Mouse (Mus musculus) MEL (cell line): ENCODE data around the gene Trpm2. TPM values are rescaled to one million over a fixed set of nuclear protein-coding genes. Genes with fewer than 3 reads are reported as not detected.
A peak's percentile ranks its signal among the peaks of the same experiment; 100 is the strongest.

ENCODE experiments used
- DNase-seq: peaks from one replicate; pipeline ENCODE4 v3.0.0; 2011; ENCODE audit warnings: low read depth, low spot score
- H3K27ac ChIP-seq: 2 replicates; pipeline ENCODE4 v1.5.1; 2012; ENCODE audit warnings: low read depth, mild to moderate bottlenecking, control low read depth, low read length, moderate library complexity; ENCODE audit not compliant: control insufficient read depth
- H3K27me3 ChIP-seq, 2 experiments: fragments of 150-350 bp in 1 of 2; sonication (generic) in 1 of 2; 2 replicates each; pipeline ENCODE4 v1.6.1; 2012; ENCODE audit warnings: low read length in 2 of 2, mild to moderate bottlenecking in 2 of 2, improper control_type of control experiment in 1 of 2, moderate library complexity in 1 of 2; ENCODE audit not compliant: insufficient read depth in 2 of 2, control insufficient read depth in 1 of 2
- H3K36me3 ChIP-seq, 2 experiments: 2 replicates each; pipeline ENCODE4 v1.6.1; 2012 to 2014; ENCODE audit warnings: low read length in 2 of 2, improper control_type of control experiment in 1 of 2, inconsistent platforms in 1 of 2, mild to moderate bottlenecking in 1 of 2; ENCODE audit not compliant: insufficient read depth in 2 of 2, control insufficient read depth in 1 of 2
- H3K4me1 ChIP-seq, 2 experiments: fragments of 150-350 bp in 1 of 2; sonication (generic) in 1 of 2; 2 replicates each; pipeline ENCODE4 v1.6.1; 2012; ENCODE audit warnings: low read length in 2 of 2, improper control_type of control experiment in 1 of 2, mild to moderate bottlenecking in 1 of 2; ENCODE audit not compliant: insufficient read depth in 2 of 2, control insufficient read depth in 1 of 2
- H3K4me3 ChIP-seq, 2 experiments: fragments of 150-350 bp in 1 of 2; sonication (generic) in 1 of 2; 2 replicates each; pipeline ENCODE4 v1.5.1; 2012; ENCODE audit warnings: low read depth in 2 of 2, low read length in 2 of 2, mild to moderate bottlenecking in 2 of 2, moderate library complexity in 2 of 2, control low read depth in 1 of 2, improper control_type of control experiment in 1 of 2; ENCODE audit not compliant: control insufficient read depth in 1 of 2, insufficient read depth in 1 of 2
- H3K79me2 ChIP-seq: 2 replicates; pipeline ENCODE4 v1.6.1; 2012; ENCODE audit warnings: mild to moderate bottlenecking, low read length, moderate library complexity; ENCODE audit not compliant: control insufficient read depth, poor library complexity, insufficient read depth
- H3K9ac ChIP-seq: 2 replicates; pipeline ENCODE4 v1.6.1; 2012; ENCODE audit warnings: low read depth, mild to moderate bottlenecking, control low read depth, low read length, moderate library complexity; ENCODE audit not compliant: control insufficient read depth, poor library complexity, severe bottlenecking
- H3K9me3 ChIP-seq: fragments of 150-350 bp; sonication (generic); replicated peaks from 2 replicates; pipeline ENCODE4 v1.6.1; 2012; ENCODE audit warnings: mild to moderate bottlenecking, low read length, improper control_type of control experiment, moderate library complexity; ENCODE audit not compliant: insufficient read depth
- BHLHE40 ChIP-seq: IDR thresholded peaks from 2 replicates; pipeline ENCODE4 v1.6.1; 2012; ENCODE audit warnings: low read depth, mild to moderate bottlenecking, inconsistent platforms, low read length, improper control_type of control experiment, borderline replicate concordance
- CHD2 ChIP-seq: IDR thresholded peaks from 2 replicates; pipeline ENCODE4 v1.6.1; 2011; ENCODE audit warnings: low read length, improper control_type of control experiment
- CTCF ChIP-seq, 3 experiments: IDR thresholded peaks in 2 of 3; conservative IDR thresholded peaks in 1 of 3; 2 replicates each; pipeline ENCODE4 v1.5.1; 2011 to 2012; ENCODE audit warnings: low read length in 3 of 3, low read depth in 2 of 3, mild to moderate bottlenecking in 2 of 3, improper control_type of control experiment in 1 of 3, inconsistent platforms in 1 of 3, mixed read lengths in 1 of 3, moderate library complexity in 1 of 3; ENCODE audit not compliant: control insufficient read depth in 1 of 3, insufficient read depth in 1 of 3, poor library complexity in 1 of 3, severe bottlenecking in 1 of 3
- E2F4 ChIP-seq: IDR thresholded peaks from 2 replicates; pipeline ENCODE4 v1.6.1; 2011; ENCODE audit warnings: low read depth, low read length, improper control_type of control experiment, borderline replicate concordance
- ELF1 ChIP-seq: IDR thresholded peaks from 2 replicates; pipeline ENCODE4 v1.6.1; 2014; ENCODE audit warnings: low read depth, mild to moderate bottlenecking, inconsistent platforms, low read length, improper control_type of control experiment, moderate library complexity
- HCFC1 ChIP-seq: IDR thresholded peaks from 2 replicates; pipeline ENCODE4 v1.6.1; 2012; ENCODE audit warnings: low read depth, mild to moderate bottlenecking, inconsistent platforms, low read length, improper control_type of control experiment, moderate library complexity
- JUND ChIP-seq: IDR thresholded peaks from 2 replicates; pipeline ENCODE4 v1.6.1; 2011; ENCODE audit warnings: low read depth, mild to moderate bottlenecking, improper control_type of control experiment, low read length
- MAX ChIP-seq: IDR thresholded peaks from 2 replicates; pipeline ENCODE4 v1.6.1; 2011; ENCODE audit warnings: low read length, improper control_type of control experiment
- MAZ ChIP-seq: IDR thresholded peaks from 2 replicates; pipeline ENCODE4 v1.6.1; 2012; ENCODE audit warnings: low read depth, mild to moderate bottlenecking, inconsistent platforms, low read length, improper control_type of control experiment
- MEF2A ChIP-seq: IDR thresholded peaks from 2 replicates; pipeline ENCODE4 v1.6.1; 2014; ENCODE audit warnings: low read depth, mild to moderate bottlenecking, inconsistent platforms, low read length, improper control_type of control experiment; ENCODE audit not compliant: poor library complexity, insufficient replicate concordance, severe bottlenecking; ENCODE audit errors: extremely low read depth
- MYB ChIP-seq: IDR thresholded peaks from 2 replicates; pipeline ENCODE4 v1.6.1; 2011; ENCODE audit warnings: mild to moderate bottlenecking, low read depth, low read length, improper control_type of control experiment
- MYC ChIP-seq: IDR thresholded peaks from 2 replicates; pipeline ENCODE4 v1.6.1; 2011; ENCODE audit warnings: low read depth, mild to moderate bottlenecking, low read length, improper control_type of control experiment, moderate library complexity
- NRF1 ChIP-seq: IDR thresholded peaks from 2 replicates; pipeline ENCODE4 v1.6.1; 2014; ENCODE audit warnings: low read depth, mild to moderate bottlenecking, inconsistent platforms, low read length, improper control_type of control experiment, moderate library complexity; ENCODE audit not compliant: poor library complexity, insufficient read depth, severe bottlenecking
- POLR2A ChIP-seq, 2 experiments: IDR thresholded peaks; 2 replicates each; pipeline ENCODE4 v1.6.1; 2011 to 2012; ENCODE audit warnings: low read length in 2 of 2, mild to moderate bottlenecking in 2 of 2, control low read depth in 1 of 2, improper control_type of control experiment in 1 of 2, low read depth in 1 of 2, moderate library complexity in 1 of 2; ENCODE audit not compliant: control insufficient read depth in 1 of 2, insufficient read depth in 1 of 2, poor library complexity in 1 of 2
- POLR2AphosphoS2 ChIP-seq: IDR thresholded peaks from 2 replicates; pipeline ENCODE4 v1.6.1; 2011; ENCODE audit warnings: low read length, improper control_type of control experiment
- POLR2AphosphoS5 ChIP-seq: IDR thresholded peaks from 2 replicates; pipeline ENCODE4 v1.6.1; 2012; ENCODE audit warnings: low read depth, borderline replicate concordance, mild to moderate bottlenecking, inconsistent platforms, low read length, moderate library complexity, mixed read lengths
- RAD21 ChIP-seq: IDR thresholded peaks from 2 replicates; pipeline ENCODE4 v1.6.1; 2011; ENCODE audit warnings: mild to moderate bottlenecking, low read depth, low read length, improper control_type of control experiment
- SIN3A ChIP-seq: IDR thresholded peaks from 2 replicates; pipeline ENCODE4 v1.6.1; 2012; ENCODE audit warnings: low read length, improper control_type of control experiment, inconsistent platforms
- SMC3 ChIP-seq: IDR thresholded peaks from 2 replicates; pipeline ENCODE4 v1.6.1; 2011; ENCODE audit warnings: low read depth, low read length, improper control_type of control experiment
- TAL1 ChIP-seq: IDR thresholded peaks from 2 replicates; pipeline ENCODE4 v1.6.1; 2012; ENCODE audit warnings: mild to moderate bottlenecking, inconsistent platforms, low read length, moderate library complexity, mixed read lengths
- TBP ChIP-seq: IDR thresholded peaks from 2 replicates; pipeline ENCODE4 v1.8.0; 2011; ENCODE audit warnings: low read depth, low read length, improper control_type of control experiment
- TCF12 ChIP-seq: IDR thresholded peaks from 2 replicates; pipeline ENCODE4 v1.6.1; 2014; ENCODE audit warnings: low read depth, mild to moderate bottlenecking, inconsistent platforms, low read length, improper control_type of control experiment, moderate library complexity
- USF1 ChIP-seq: IDR thresholded peaks from 2 replicates; pipeline ENCODE4 v1.6.1; 2014; ENCODE audit warnings: low read depth, mild to moderate bottlenecking, inconsistent platforms, low read length, improper control_type of control experiment, moderate library complexity
- USF2 ChIP-seq, 2 experiments: IDR thresholded peaks; 2 replicates each; pipeline ENCODE4 v1.6.1; 2011 to 2012; ENCODE audit warnings: improper control_type of control experiment in 2 of 2, low read length in 2 of 2, borderline replicate concordance in 1 of 2, inconsistent platforms in 1 of 2, low read depth in 1 of 2, mild to moderate bottlenecking in 1 of 2; ENCODE audit not compliant: insufficient read depth in 1 of 2
- ZC3H11A ChIP-seq: IDR thresholded peaks from 2 replicates; pipeline ENCODE4 v1.6.1; 2012; ENCODE audit warnings: low read depth, mild to moderate bottlenecking, inconsistent platforms, low read length, improper control_type of control experiment
- ZMIZ1 ChIP-seq: IDR thresholded peaks from 2 replicates; pipeline ENCODE4 v1.6.1; 2012; ENCODE audit warnings: low read depth, mild to moderate bottlenecking, inconsistent platforms, low read length, improper control_type of control experiment, moderate library complexity
- ZNF384 ChIP-seq: IDR thresholded peaks from 2 replicates; pipeline ENCODE4 v1.6.1; 2012; ENCODE audit warnings: low read depth, mild to moderate bottlenecking, inconsistent platforms, low read length, improper control_type of control experiment
- polyA plus RNA-seq, 2 experiments: library from polyadenylated mRNA; stranded (reverse) in 1 of 2; unstranded in 1 of 2; fragments of >175 nt in 1 of 2; fragments of >200 nt in 1 of 2; gene quantifications; 2 replicates each; pipeline versions ENCODE4 v1.2.1 to v1.2.4; 2012; ENCODE audit warnings: low replicate concordance in 2 of 2, low read depth in 1 of 2; ENCODE audit not compliant: insufficient read length in 2 of 2, insufficient read depth in 1 of 2, missing spikeins in 1 of 2
- total RNA-seq: library from RNA; depleted of rRNA; stranded (reverse); fragments of 300-350 nt; gene quantifications from 2 replicates; pipeline ENCODE4 v1.2.3, GENCODE M21; 2012

The Trpm2 gene
- total and polyA plus RNA-seq, 3 experiments = 7.8 to 18.5 TPM; not detected in 1

DNA sequence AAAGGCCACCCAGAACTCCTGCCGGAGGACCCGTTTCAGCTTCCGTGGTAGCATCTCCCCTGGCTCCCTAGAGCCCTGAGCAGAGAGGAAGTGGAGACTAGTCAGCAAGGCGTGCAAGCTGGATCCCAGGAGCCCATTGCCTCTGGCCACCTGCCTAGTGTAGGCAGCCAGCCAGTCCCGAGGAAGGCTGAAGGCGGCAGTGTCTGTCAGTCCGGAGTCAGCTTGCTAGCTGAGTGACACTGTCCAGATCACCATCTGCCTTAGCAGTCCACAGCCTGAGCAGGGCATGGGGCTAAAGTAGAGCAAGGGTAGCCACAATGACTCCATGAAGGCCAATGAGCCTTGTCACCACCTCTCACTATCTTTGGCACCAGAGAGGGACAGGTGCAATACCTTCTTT, 57.8 kb downstream of the Trpm2 start:
- Histone ChIP-seq H3K79me2 (no peaks in the 10 kb centered on the region), H3K4me3 (no peak overlapping the region), H3K27me3 (no peaks in the 10 kb centered on the region), H3K4me1 (no peaks in the 10 kb centered on the region), H3K9ac (no peak overlapping the region), H3K36me3 (no peaks in the 10 kb centered on the region), H3K27ac (no peak overlapping the region), H3K9me3 (no peaks in the 10 kb centered on the region)
- DNase-seq = no peak
- TF ChIP-seq HCFC1 = no peak
- TF ChIP-seq MYC = no peak
- no peak for TF ChIP-seq TAL1
- TF ChIP-seq POLR2AphosphoS2 = no peak
- TF ChIP-seq MYB = no peak
- no peak for TF ChIP-seq SIN3A
- no peak for TF ChIP-seq E2F4
- no peak for TF ChIP-seq NRF1
- no peak for TF ChIP-seq CTCF (IDR thresholded peaks at IDR 0.05 in 2 of 3, conservative IDR thresholded peaks at IDR 0.05 in 1 of 3; ENCODE audit: control insufficient read depth in 1 of 3, insufficient read depth in 1 of 3, low read depth in 2 of 3, low read length in 3 of 3, poor library complexity in 1 of 3, severe bottlenecking in 1 of 3)
- TF ChIP-seq ZNF384 = no peak
- TF ChIP-seq JUND = no peak
- TF ChIP-seq POLR2AphosphoS5 = no peak
- no peak for TF ChIP-seq BHLHE40
- TF ChIP-seq CHD2 = no peak
- TF ChIP-seq MEF2A = no peak

DNA sequence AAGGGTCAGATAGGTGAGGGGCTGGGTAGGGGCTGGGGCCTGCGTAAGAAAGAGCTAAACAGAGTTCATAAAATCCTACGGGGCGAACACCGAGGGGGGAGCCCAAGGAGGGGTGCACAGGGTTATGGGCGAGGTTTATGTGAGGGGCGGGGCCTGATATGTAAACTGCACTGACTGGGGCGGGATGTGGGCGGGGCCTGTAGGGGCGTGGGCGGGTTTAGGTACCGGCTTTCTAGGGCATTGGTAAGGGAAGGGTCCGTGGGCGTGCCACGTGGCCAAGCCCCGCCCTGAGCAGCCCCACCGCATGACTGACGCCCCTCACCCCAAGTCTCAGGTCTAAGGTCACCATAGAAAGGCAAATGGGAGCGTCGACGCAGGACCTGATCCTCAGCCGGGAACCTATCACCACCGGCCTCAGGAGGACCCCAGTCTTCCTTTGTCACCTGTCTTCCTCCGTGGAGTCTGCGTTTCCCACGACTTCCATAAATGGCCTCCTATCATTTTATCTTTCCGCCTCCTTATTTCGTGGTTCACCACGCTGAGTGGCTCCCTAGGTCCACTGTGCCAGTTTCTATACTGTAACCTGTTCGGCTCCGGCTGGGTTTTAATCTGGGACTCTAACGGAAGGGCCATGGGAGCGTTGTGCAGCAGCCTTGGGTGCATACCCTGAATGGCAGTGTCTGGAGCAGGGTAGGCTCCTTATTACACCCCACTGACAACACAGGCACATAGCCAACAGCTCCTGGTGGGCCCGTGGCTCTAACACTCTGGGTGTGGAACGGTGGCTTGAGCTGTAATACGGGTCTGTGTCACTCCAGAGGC, 67.3 kb downstream of the Trpm2 start:
- Histone ChIP-seq H3K9me3 (no peaks in the 10 kb centered on the region), H3K27ac (peak overlapping the region; percentile 16; the same call in 1 of the 2 replicates), H3K79me2 (no peaks in the 10 kb centered on the region), H3K4me3 (peak overlapping the region; percentile 47 to 81), H3K4me1 (no peaks in the 10 kb centered on the region; a peak in 1 of 4 replicates), H3K36me3 (peaks cover 0 to 7% of the 10 kb centered on the region in 2 experiments; a peak in 1 of 4 replicates), H3K27me3 (no peaks in the 10 kb centered on the region; a peak in 1 of 4 replicates), H3K9ac (peak overlapping the region; percentile 65)
- peak; percentile 95 for DNase-seq
- no peak for TF ChIP-seq NRF1
- TF ChIP-seq HCFC1 = no peak
- no peak for TF ChIP-seq MEF2A
- no peak for TF ChIP-seq JUND
- TF ChIP-seq POLR2AphosphoS5 = no peak
- TF ChIP-seq MYB = no peak
- 0 out of 4 replicates have a peak, but pooled peaks of 1 of the 2 experiments have one; percentile 29 for TF ChIP-seq USF2 (IDR thresholded peaks at IDR 0.05; ENCODE audit: borderline replicate concordance in 1 of 2, insufficient read depth in 1 of 2, low read depth in 1 of 2, low read length in 2 of 2)
- TF ChIP-seq E2F4 = no peak
- TF ChIP-seq MYC = peak; percentile 43; the same call in 1 of the 2 replicates
- no peak; the same call in 1 of the 2 replicates for TF ChIP-seq MAZ
- no peak for TF ChIP-seq RAD21
- TF ChIP-seq ZMIZ1 = no peak; the same call in 1 of the 2 replicates
- TF ChIP-seq POLR2A (IDR thresholded peaks at IDR 0.05; ENCODE audit: control insufficient read depth in 1 of 2, insufficient read depth in 1 of 2, low read depth in 1 of 2, low read length in 2 of 2, poor library complexity in 1 of 2) = no peak
- TF ChIP-seq ELF1 = no peak
- no peak for TF ChIP-seq ZNF384
- TF ChIP-seq TCF12 = 0 out of 2 replicates have a peak, but pooled peaks have one; percentile 5
- TF ChIP-seq TBP = no peak; the same call in 1 of the 2 replicates
- no peak for TF ChIP-seq BHLHE40
- no peak for TF ChIP-seq SMC3
- peak; percentile 84 for TF ChIP-seq MAX
- no peak for TF ChIP-seq ZC3H11A
- TF ChIP-seq USF1 = peak; percentile 89
- TF ChIP-seq POLR2AphosphoS2 = no peak
